Mouse (Mus musculus) adrenal gland, postnatal 4 days (tissue): ENCODE results near the gene Zfp579. TPM values are rescaled to one million over a fixed set of nuclear protein-coding genes. Genes with fewer than 3 reads are reported as not detected.
"Not testable (repeated sequence)": the region's sequence is repeated elsewhere in the genome, so short reads cannot be mapped to it uniquely, and the experiment has no call there.

Source experiments
- DNase-seq, 2 experiments: peaks; one replicate each; pipeline ENCODE4 v3.0.0; 2021 to 2022; ENCODE audit warnings: low spot score in 2 of 2, mixed read lengths in 2 of 2
- long read RNA-seq, 2 experiments: library from polyadenylated mRNA; stranded (forward); transcript quantifications; one replicate each; pipeline ENCODE4 v2.0.0; 2021
- total RNA-seq, 2 experiments: library from RNA; stranded (reverse); gene quantifications; 2 replicates each; pipeline ENCODE4 v1.2.3; 2021

The Zfp579 gene
- 10 to 100 TPM; 34.1 to 35.2 TPM for total RNA-seq
- long read RNA-seq, experiment 1, transcript Zfp579-206 (1 exons, 2,489 nt), result minor isoform, 10 of 24 reads
- long read RNA-seq, experiment 1, transcript Zfp579-201 (2 exons, 2,157 nt), result major isoform, 11 of 24 reads
- long read RNA-seq, experiment 1, partial matches to known transcripts, result 0 of 24 reads
- long read RNA-seq, experiment 1, other reads (novel, unspliced or antisense), result 1 of 24 reads
- long read RNA-seq, experiment 2, transcript Zfp579-201 (2 exons, 2,157 nt), result minor isoform, 19 of 53 reads
- long read RNA-seq, experiment 2, transcript Zfp579-206 (1 exons, 2,489 nt), result major isoform, 30 of 53 reads
- long read RNA-seq, experiment 2, partial matches to known transcripts, result 0 of 53 reads
- long read RNA-seq, experiment 2, other reads (novel, unspliced or antisense), result 2 of 53 reads

DNA sequence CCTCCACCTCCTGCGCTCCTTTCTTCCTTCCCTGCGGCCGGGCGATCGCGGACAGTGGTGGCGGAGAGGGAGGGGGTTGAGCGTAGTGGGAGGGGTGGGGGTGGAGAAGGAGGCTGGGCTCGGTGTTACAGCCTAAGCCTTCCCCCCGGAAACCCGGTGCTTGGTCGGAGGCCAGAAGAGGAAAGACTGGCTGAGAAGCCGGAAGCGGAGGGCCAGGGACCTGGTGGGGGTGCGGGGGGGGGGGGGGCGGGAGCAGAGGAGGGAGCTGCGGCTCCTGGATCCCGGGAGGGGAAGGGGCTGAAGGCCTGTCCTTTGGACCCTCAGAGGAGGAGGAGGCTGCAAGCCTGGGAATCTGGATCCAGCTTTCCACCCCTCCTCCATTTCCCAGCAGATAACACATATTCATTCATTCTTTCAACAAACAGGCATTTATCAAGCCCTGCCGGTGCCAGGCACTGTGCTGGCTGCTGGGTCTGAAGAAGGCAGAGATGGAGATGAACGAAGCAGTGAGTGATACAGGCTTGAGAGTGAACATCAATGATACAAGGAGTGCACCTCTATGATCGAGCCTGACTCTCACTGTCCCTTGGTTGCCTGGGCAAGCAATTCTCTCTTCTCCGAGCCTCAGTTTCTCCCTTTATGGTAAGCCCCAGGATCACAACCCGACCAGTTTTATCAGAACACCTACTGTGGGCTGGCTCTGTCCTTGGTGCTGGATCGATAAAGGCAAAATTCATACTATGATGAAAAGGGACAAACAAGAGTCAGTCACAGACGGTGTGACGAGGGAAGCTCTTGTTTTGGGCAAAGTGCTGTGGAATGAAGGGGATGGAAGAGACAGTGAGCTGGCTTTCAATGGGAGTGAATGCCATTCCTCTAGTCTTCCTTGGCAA, at the start of gene Zfp579:
Gene Zfp579 (minus strand): TSS at position 156 of the 893 bp plus-strand sequence.
- DNase-seq, result peak; percentile 90

DNA sequence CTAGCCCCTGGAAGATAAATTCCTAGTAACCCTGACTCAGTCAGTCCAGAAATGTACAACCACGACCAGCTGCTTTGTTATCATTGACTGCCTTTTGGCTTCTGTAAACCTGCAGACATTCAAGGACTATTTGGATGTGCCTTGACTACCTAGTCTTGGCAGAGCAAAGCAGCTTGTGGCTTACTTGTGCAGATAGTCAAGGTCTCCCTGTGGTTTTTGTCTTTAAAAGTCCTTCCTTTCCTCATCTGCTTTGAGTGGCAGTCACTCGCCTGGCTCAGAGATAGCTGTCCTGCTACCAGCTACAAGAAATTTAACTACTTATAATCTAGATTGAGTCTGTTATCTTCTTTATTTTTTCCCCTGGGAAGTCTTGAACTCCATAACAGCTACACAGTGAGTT, 49.0 kb upstream of the Zfp579 start:
- no peak for DNase-seq

- DNase-seq, result no peak
These were observed 43.0 kb upstream of the Zfp579 start for GRCm38 (mm10) chr7:5038940-5039339.

DNA sequence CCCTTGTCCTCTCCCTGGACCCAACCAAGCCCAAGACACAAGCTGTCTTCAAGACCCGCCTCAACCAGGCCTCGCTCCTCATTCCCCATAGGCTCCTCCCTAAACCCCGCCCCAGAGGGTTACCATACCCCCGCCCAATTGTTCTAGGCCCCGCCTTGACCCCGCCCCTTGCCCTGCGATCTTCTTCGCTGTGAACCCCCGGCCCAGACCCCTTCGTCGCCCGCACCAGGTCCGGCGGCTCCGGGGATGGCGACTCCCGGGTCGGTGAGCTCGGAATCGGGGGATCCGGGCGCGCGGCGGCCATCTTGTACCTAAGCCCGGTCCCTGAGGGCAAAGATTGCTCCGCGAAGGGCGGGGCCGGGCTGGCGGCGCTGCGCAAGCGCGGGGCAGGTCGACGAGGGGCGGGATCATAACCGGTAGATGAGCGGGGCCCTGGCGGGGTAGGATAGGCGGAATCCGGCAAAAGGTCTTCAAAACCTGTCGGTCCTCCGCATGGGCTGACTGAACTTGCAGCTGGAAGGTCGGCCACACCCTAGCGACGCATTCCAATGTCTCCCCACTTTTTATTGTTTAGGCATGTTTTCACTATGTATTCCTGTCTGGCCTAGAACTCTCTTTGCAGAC, 42.3 kb upstream of the Zfp579 start, which contains the start of gene Zfp784:
Gene Zfp784 (minus strand): TSS at position 338 of the 624 bp plus-strand sequence.
- DNase-seq, result peak; percentile 89

DNA sequence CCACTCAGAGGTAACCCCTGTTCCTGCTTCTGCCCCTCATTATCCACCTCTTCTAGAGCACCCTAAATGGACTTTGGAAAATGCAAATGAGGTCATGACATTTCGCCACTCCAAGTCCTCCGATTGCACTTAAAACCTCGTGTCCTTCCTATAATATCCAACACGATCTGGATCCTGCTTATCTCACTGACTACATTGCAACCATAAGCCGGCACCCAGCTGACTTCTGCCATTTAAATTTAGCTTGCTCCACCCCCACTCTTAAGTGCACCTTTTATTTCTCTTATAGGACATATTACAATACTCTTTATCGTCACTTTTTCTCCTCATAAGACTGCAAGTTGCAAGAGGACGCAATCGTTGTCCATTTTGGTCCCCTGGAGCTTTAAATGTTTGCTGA, 41.5 kb upstream of the Zfp579 start:
- DNase-seq, result no peak

- no peak for DNase-seq
These were observed 41.1 kb upstream of the Zfp579 start for GRCm38 (mm10) chr7:5037026-5037425.

DNA sequence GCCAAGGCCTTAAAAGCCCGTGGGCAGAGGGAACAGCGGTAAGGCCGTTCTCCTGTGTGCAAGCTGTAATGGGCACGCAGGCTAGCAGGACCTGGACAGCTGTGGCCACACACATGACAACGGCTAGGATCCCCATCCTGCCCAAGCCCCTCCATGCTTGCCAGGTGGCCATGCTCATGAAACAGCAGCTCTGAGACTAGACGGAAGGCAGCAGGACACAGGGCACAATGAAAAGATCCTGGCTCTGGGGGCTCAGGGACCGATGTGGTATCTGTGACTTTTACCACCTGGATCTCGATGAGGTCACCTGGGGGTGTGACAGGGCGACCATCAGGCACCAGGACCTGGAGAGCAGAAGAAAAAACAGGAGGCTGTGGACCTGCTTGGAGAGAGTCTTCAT, 40.2 kb upstream of the Zfp579 start:
- no peak for DNase-seq

DNA sequence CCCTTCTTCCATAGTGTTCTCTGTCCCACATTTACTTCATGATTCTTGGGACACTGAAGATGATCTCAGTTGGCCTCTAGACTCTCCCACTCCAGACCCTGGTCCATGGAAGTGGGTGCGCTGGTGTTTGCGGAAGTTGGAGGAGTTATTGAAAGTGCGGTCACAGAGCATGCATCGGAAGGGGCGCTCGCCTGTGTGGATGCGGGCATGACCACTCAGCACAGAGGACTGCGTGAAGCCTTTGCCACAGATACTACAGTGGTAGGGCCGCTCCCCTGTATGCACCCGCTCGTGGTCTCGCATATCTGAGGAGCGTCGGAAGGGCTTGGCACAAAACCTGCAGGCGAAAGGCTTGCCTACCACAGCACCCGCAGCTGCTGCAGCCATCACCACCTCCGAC, 39.7 kb upstream of the Zfp579 start:
- DNase-seq, result no peak

GRCm38 (mm10) chr7:5033818-5034217, 37.9 kb upstream of the Zfp579 start, which contains the start of gene 4632433K11Rik:
TSS of gene 4632433K11Rik (plus strand) at chr7:5034118.
- DNase-seq, result no peak

DNA sequence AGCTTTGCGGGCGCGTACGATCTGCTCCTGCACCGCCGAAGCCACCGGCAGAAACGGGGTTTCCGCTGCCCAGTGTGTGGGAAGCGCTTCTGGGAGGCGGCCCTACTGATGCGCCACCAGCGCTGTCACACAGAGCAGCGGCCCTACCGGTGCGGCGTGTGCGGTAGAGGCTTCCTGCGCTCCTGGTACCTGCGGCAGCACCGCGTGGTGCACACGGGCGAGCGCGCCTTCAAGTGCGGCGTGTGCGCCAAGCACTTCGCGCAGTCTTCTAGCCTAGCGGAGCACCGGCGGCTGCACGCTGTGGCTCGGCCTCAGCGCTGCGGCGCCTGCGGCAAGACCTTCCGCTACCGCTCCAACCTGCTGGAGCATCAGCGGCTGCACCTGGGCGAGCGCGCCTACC, 35.5 kb upstream of the Zfp579 start:
- DNase-seq, result no peak

DNA sequence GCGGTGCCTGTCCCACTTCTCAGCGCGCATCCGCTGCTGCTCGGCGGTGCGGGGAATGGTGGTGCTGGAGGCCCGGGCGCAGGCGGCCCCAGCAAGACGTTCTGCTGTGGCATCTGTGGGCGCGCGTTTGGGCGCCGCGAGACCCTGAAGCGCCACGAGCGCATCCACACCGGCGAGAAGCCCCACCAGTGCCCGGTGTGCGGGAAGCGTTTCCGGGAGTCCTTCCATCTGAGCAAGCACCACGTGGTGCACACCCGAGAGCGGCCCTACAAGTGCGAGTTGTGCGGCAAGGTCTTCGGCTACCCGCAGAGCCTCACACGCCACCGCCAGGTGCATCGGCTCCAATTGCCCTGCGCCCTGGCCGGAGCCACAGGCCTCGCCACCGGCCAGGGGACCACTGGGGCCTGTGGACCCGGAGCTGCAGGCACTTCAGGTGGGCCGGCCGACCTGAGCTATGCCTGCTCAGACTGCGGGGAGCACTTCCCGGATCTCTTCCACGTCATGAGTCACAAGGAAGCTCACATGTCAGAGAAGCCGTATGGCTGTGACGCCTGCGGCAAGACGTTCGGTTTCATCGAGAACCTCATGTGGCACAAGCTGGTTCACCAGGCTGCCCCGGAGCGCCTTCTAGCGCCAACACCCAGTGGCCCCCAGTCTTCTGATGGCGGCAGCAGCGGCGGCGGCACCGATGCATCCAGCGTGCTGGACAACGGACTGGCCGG, 34.8 kb upstream of the Zfp579 start:
- DNase-seq, result no peak

- DNase-seq, result no peak
These were observed 34.0 kb upstream of the Zfp579 start for GRCm38 (mm10) chr7:5029946-5030345.

DNA sequence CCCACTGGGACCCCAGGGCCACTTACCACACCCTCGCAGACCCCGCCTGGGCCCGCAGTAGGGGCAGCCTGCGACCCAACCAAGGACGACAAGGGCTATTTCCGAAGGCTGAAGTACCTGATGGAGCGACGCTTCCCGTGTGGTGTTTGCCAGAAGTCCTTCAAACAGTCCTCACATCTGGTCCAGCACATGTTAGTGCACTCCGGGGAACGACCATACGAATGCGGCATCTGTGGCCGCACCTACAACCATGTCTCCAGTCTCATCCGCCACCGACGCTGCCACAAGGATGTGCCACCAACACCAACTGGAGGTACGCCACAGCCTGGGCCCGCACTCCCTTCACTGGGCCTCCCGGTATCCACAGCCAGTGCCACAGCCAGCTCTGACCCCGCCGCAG, 33.6 kb upstream of the Zfp579 start:
- DNase-seq, result no peak

- no peak for DNase-seq
These were observed 25.2 kb upstream of the Zfp579 start for GRCm38 (mm10) chr7:5021197-5021596.

GRCm38 (mm10) chr7:5020685-5021084, 24.7 kb upstream of the Zfp579 start:
- DNase-seq, result no peak

DNA sequence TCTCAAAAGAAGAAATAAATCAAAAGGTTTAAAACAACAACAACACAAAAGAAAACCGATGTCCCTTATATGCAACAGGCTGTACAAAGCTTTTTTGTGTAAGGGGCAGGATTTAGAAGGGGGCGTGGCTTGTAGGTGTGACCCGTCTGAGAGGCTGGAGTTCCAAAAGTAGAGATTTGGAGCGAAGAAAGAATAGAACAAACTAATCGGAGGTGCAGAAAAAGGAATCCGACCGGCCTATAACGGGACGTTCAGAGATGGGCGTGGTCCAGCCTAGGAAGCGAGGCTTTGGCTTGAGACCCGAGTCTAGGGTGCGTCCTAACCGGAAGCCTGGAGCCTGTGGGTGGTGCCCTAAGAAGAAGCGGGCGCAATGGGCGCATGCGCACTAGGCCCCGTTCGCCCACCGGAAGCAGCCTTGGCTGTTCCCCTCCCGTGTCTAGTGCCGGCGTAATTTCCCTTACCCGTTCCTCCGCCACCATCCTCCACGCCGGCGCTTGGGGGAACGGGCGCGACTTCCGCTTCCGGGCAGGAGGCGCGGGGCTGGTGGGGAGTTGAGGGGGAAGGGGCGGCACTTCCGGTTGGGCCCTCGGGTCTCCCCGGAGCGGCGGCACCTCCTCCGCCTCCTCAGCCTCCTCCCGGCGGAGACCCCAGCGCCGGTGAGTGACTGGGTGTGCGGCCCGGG, 24.2 kb upstream of the Zfp579 start, which contains the start of the genes Zfp865 and Ccdc106:
Gene Zfp865 (plus strand): TSS at position 377 of the 682 bp plus-strand sequence.
Gene Ccdc106 (plus strand): TSS at position 554 of the 682 bp plus-strand sequence.
- peak; percentile 97 to 98 for DNase-seq

GRCm38 (mm10) chr7:5019576-5019975, 23.6 kb upstream of the Zfp579 start:
- not testable (repeated sequence) for DNase-seq

DNA sequence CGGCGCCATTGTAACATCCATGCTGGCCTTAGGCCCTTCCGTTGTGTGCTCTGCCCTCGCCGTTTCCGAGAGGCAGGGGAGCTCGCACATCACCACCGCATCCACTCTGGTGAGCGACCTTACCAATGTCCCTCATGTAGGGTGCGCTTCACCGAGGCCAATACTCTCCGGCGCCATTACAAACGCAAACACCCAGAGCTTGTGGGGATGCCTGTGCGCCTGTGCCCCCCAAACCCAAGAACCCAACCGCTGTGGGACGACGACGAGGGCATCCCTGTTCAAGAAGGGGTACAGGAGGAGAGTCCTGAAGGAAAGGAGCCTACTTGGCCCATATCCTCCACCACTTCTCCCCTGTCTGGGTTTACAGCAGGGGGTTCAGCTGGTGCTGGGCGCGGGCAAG, 22.0 kb upstream of the Zfp579 start:
- no peak for DNase-seq

DNA sequence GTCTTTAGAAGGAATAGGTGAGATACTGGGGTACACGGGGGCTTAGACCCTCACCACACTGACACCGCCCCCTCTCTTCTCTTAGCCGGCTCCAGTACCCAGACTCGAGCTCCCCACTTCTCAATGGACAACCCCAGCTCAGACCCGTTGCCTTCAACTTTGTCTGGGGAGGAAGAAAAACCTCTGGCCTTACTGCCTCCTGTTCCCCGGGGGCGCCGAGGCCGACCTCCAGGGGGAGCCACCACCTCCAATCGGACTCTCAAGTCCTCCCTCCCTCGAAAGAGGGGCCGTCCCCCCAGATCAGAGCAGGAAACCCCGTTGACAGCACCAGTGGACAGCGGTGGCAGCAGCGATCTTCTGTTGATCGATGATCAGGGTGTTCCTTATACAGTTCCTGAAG, 21.4 kb upstream of the Zfp579 start:
- no peak for DNase-seq

- DNase-seq, result no peak
These were observed 21.0 kb upstream of the Zfp579 start for GRCm38 (mm10) chr7:5016920-5017319.
